Mouse (Mus musculus): ENCODE data around the gene Slc4a4.

DNA sequence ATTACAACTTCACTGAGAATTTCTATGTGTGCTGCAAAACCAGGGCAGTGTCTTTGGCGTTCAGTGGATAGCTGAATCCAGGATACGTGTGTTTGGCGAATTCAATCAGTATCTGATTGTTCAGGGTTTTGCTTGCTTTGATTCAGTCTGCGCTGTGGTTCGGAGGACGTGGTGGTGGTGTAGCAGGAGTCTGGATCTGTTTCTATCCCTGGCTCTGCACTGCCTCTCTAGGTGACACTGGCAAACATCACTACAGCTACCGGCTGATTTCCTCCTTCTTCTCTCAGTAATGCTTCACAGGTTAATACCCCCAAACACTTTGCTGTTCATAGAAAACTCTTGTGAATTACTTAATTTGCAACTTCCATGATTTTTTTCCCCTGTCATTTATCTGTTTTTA is 55.3 kb downstream of the Slc4a4 start:
- TF ChIP-seq TCF12 (IDR thresholded peaks at IDR 0.05; ENCODE audit: insufficient read depth, poor library complexity, severe bottlenecking) (no peak), POLR2AphosphoS2 (IDR thresholded peaks at IDR 0.05; ENCODE audit: insufficient read length, low read depth) (no peak), MAX (IDR thresholded peaks at IDR 0.05; ENCODE audit: low read depth) (no peak), POLR2A (IDR thresholded peaks at IDR 0.05; ENCODE audit: insufficient read length, low read depth) (no peak), CEBPB (IDR thresholded peaks at IDR 0.05; ENCODE audit: insufficient read depth, poor library complexity, severe bottlenecking) (no peak), MYOG (IDR thresholded peaks at IDR 0.05; ENCODE audit: control insufficient read depth in 1 of 3, insufficient read depth in 1 of 3, insufficient read length in 2 of 3, low read depth in 2 of 3) (no peak), MYOD1 (IDR thresholded peaks at IDR 0.05; ENCODE audit: control insufficient read depth in 1 of 3, insufficient read length in 2 of 3, low read depth in 2 of 3) (no peak)
